Mouse (Mus musculus): ENCODE data around the gene Pde9a. TPM values are rescaled to one million over a fixed set of nuclear protein-coding genes. Genes with fewer than 3 reads are reported as not detected.

The Pde9a gene
- total RNA-seq, 2 experiments from 2014 or later, result 6.3 to 12.6 TPM

GRCm38 (mm10) chr17:31460416-31460815, 74.4 kb downstream of the Pde9a start:
- no peak for DNase-seq (ENCODE audit: low spot score in 2 of 2)

- no peak for DNase-seq (ENCODE audit: low spot score in 2 of 2)
These were observed 76.5 kb downstream of the Pde9a start for GRCm38 (mm10) chr17:31462506-31462905.

GRCm38 (mm10) chr17:31466854-31467253, 80.8 kb downstream of the Pde9a start:
- DNase-seq (ENCODE audit: low spot score in 2 of 2), result no peak

GRCm38 (mm10) chr17:31468496-31468895, 82.5 kb downstream of the Pde9a start:
- DNase-seq (ENCODE audit: low spot score in 2 of 2), result no peak

GRCm38 (mm10) chr17:31470766-31471418, 84.9 kb downstream of the Pde9a start:
- DNase-seq (ENCODE audit: low spot score in 2 of 2), result no peak

GRCm38 (mm10) chr17:31474388-31474787, 88.4 kb downstream of the Pde9a start:
- DNase-seq (ENCODE audit: low spot score in 2 of 2), result no peak

- no peak for DNase-seq (ENCODE audit: low spot score in 2 of 2)
These were observed 92.6 kb downstream of the Pde9a start for GRCm38 (mm10) chr17:31478606-31479005.

- DNase-seq (ENCODE audit: low spot score in 2 of 2), result no peak
These were observed 93.3 kb downstream of the Pde9a start for GRCm38 (mm10) chr17:31479108-31479844.

- no peak for DNase-seq (ENCODE audit: low spot score in 2 of 2)
These were observed 100.7 kb downstream of the Pde9a start for GRCm38 (mm10) chr17:31486616-31487198.

GRCm38 (mm10) chr17:31487433-31488060, 101.5 kb downstream of the Pde9a start:
- no peak for DNase-seq (ENCODE audit: low spot score in 2 of 2)

GRCm38 (mm10) chr17:31491355-31491754, 105.3 kb downstream of the Pde9a start:
- no peak for DNase-seq (ENCODE audit: low spot score in 2 of 2)

GRCm38 (mm10) chr17:31492416-31492815, 106.4 kb downstream of the Pde9a start:
- DNase-seq (ENCODE audit: low spot score in 2 of 2), result peak in 1 of 2 experiments; percentile 62

GRCm38 (mm10) chr17:31494989-31495388, 109.0 kb downstream of the Pde9a start:
- DNase-seq (ENCODE audit: low spot score in 2 of 2), result no peak

GRCm38 (mm10) chr17:31497726-31498125, 111.7 kb downstream of the Pde9a start:
- DNase-seq (ENCODE audit: low spot score in 2 of 2), result no peak

GRCm38 (mm10) chr17:31499725-31500124, 113.7 kb downstream of the Pde9a start:
- DNase-seq (ENCODE audit: low spot score in 2 of 2), result no peak

GRCm38 (mm10) chr17:31500416-31500815, 114.4 kb downstream of the Pde9a start:
- no peak for DNase-seq (ENCODE audit: low spot score in 2 of 2)

GRCm38 (mm10) chr17:31500908-31501307, 114.9 kb downstream of the Pde9a start:
- no peak for DNase-seq (ENCODE audit: low spot score in 2 of 2)

GRCm38 (mm10) chr17:31502261-31502927, 116.4 kb downstream of the Pde9a start:
- DNase-seq (ENCODE audit: low spot score in 2 of 2), result no peak

- no peak for DNase-seq (ENCODE audit: low spot score in 2 of 2)
These were observed 117.3 kb downstream of the Pde9a start for GRCm38 (mm10) chr17:31503337-31503736.

- DNase-seq (ENCODE audit: low spot score in 2 of 2), result no peak
These were observed 117.9 kb downstream of the Pde9a start for GRCm38 (mm10) chr17:31503936-31504335.

- no peak for DNase-seq (ENCODE audit: low spot score in 2 of 2)
These were observed 119.0 kb downstream of the Pde9a start for GRCm38 (mm10) chr17:31505013-31505412.

Data from adrenal gland, postnatal 4 days (tissue).